Mouse (Mus musculus) spleen, adult 2 months (tissue): ENCODE results near the gene Bcl7c. TPM values are rescaled to one million over a fixed set of nuclear protein-coding genes. Genes with fewer than 3 reads are reported as not detected.
"Not testable (repeated sequence)": the region's sequence is repeated elsewhere in the genome, so short reads cannot be mapped to it uniquely, and the experiment has no call there.

ENCODE experiments used
- DNase-seq, 2 experiments: peaks; one replicate each; pipeline versions ENCODE4 v3.0.0 to v3.0.0-alpha.2; 2012 to 2021; ENCODE audit warnings: low spot score in 2 of 2, low read depth in 1 of 2
- H3K27ac ChIP-seq: fragments of 200-500 bp; 2 replicates; pipeline ENCODE4 v1.5.1; 2012; ENCODE audit warnings: low read length, inconsistent platforms; ENCODE audit not compliant: insufficient read depth
- H3K27me3 ChIP-seq: fragments of 200-500 bp; 2 replicates; pipeline ENCODE4 v1.6.1; 2012; ENCODE audit warnings: mild to moderate bottlenecking, moderate library complexity, low read length, inconsistent platforms; ENCODE audit not compliant: control insufficient read depth, insufficient read depth
- H3K36me3 ChIP-seq: fragments of 200-500 bp; 2 replicates; pipeline ENCODE4 v1.6.1; 2012; ENCODE audit warnings: mild to moderate bottlenecking, low read length, inconsistent platforms; ENCODE audit not compliant: control insufficient read depth, insufficient read depth
- H3K4me1 ChIP-seq: fragments of 200-500 bp; 2 replicates; pipeline ENCODE4 v1.6.1; 2011; ENCODE audit warnings: inconsistent platforms; ENCODE audit not compliant: control insufficient read depth, insufficient read depth, insufficient read length
- H3K4me3 ChIP-seq: fragments of 200-500 bp; 2 replicates; pipeline ENCODE4 v1.5.1; 2011; ENCODE audit warnings: mild to moderate bottlenecking, inconsistent platforms; ENCODE audit not compliant: insufficient read depth, insufficient read length; ENCODE audit errors: extremely low read depth
- CTCF ChIP-seq: fragments of 200-500 bp; IDR thresholded peaks from 2 replicates; pipeline ENCODE4 v1.5.1; 2011; ENCODE audit warnings: mild to moderate bottlenecking, inconsistent platforms; ENCODE audit not compliant: insufficient read depth, insufficient read length, insufficient replicate concordance; ENCODE audit errors: extremely low read depth
- POLR2A ChIP-seq: fragments of 200-500 bp; IDR thresholded peaks from 2 replicates; pipeline ENCODE4 v1.6.1; 2011; ENCODE audit warnings: low read depth, low read length, inconsistent platforms
- WGBS: fragments of 180-500 bp; shearing (Covaris S2); methylation state at CpG from one replicate; pipeline ENCODE4 v1.1.7; 2018; 5-methylcytosine and 5-hydroxymethylcytosine counted together
- polyA plus RNA-seq: library from polyadenylated mRNA; depleted of rRNA; stranded (reverse); fragments of >200 nt; gene quantifications from 2 replicates; pipeline ENCODE4 v1.2.3, GENCODE M21; 2012

Bcl7c gene
- polyA plus RNA-seq, 1 experiment, result 17.7 TPM

- no peak overlapping the region for H3K4me3 ChIP-seq
- TF ChIP-seq POLR2A, result no peak
- TF ChIP-seq CTCF, result peak; percentile 41; the same call in 1 of the 2 replicates
- H3K36me3 ChIP-seq, result no peaks in the 10 kb centered on the region
- peak; percentile 23 to 36 for DNase-seq
- no peak overlapping the region for H3K27ac ChIP-seq
- WGBS, result 42% methylated on average over 4 of the region's 4 CpGs
- H3K4me1 ChIP-seq, result no peaks in the 10 kb centered on the region
- H3K27me3 ChIP-seq, result no peaks in the 10 kb centered on the region
These were observed 51.8 kb downstream of the Bcl7c start for GRCm38 (mm10) chr7:127656946-127657345.

GRCm38 (mm10) chr7:127654318-127654717 is 54.4 kb downstream of the Bcl7c start:
- no peak overlapping the region for H3K27ac ChIP-seq
- H3K4me1 ChIP-seq, result no peaks in the 10 kb centered on the region
- TF ChIP-seq POLR2A, result no peak
- WGBS, result 73% methylated on average over 10 of the region's 10 CpGs
- no peaks in the 10 kb centered on the region for H3K36me3 ChIP-seq
- no peaks in the 10 kb centered on the region for H3K27me3 ChIP-seq
- H3K4me3 ChIP-seq, result no peak overlapping the region
- no peak for DNase-seq

DNA sequence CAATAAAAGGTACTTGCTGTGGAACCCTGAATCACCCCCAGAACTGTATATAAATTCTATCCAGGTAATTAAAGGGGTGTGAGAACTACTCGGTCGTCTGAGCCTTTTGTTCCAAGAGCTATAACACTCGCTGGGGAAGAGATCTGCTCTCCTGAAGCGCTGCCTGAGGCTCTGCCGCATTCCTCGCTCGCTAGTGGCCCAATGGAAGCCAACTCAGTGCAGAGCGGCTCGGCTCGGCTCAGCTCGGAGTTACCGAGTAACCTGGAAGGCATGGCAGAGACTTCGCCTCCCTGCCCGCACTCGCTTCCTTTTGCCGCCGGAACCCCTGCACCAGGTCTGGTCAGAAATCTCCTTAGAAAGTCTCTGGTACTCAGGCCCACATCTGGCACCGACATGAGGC is 56.7 kb downstream of the Bcl7c start:
- Histone ChIP-seq H3K36me3 (no peaks in the 10 kb centered on the region), H3K27me3 (no peaks in the 10 kb centered on the region), H3K4me1 (no peaks in the 10 kb centered on the region), H3K27ac (no peak overlapping the region), H3K4me3 (no peak overlapping the region)
- no peak for DNase-seq
- 39% methylated on average over 18 of the region's 18 CpGs for WGBS
- TF ChIP-seq CTCF (no peak), POLR2A (no peak)

GRCm38 (mm10) chr7:127651624-127652023 is 57.1 kb downstream of the Bcl7c start:
- no peak overlapping the region for H3K27ac ChIP-seq
- DNase-seq, result no peak
- WGBS, result 78% methylated on average over 3 of the region's 3 CpGs

DNA sequence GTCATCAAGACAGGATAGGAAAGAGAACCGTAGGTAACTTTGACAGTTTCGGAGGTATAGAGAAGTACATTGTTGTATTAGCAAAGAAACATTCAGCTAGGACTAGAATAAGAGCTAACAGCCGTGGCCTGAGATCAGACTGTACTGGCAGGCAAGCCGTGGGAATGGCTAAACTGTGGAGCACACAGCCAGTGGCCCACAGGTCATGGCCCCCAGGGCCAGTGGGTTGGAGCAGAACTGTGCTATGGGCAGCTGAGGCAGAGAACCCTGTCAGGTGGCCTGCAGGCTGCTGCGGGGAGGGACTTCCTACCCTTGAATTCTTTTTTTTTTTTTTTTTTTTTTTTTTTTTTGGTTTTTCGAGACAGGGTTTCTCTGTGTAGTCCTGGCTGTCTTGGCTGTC is 59.5 kb downstream of the Bcl7c start:
- no peak overlapping the region for H3K27ac ChIP-seq
- no peak for TF ChIP-seq POLR2A
- no peak for TF ChIP-seq CTCF
- no peaks in the 10 kb centered on the region for H3K27me3 ChIP-seq
- no peak for DNase-seq
- H3K36me3 ChIP-seq, result no peaks in the 10 kb centered on the region
- H3K4me3 ChIP-seq, result no peak overlapping the region
- H3K4me1 ChIP-seq, result no peaks in the 10 kb centered on the region
- 81% methylated on average over 6 of the region's 6 CpGs for WGBS

More at GRCm38 (mm10) chr7:127651624-127652023, 57.1 kb downstream of the Bcl7c start:
- TF ChIP-seq CTCF, result no peak
- no peak for TF ChIP-seq POLR2A
- no peaks in the 10 kb centered on the region for H3K36me3 ChIP-seq
- no peaks in the 10 kb centered on the region for H3K4me1 ChIP-seq
- no peaks in the 10 kb centered on the region for H3K27me3 ChIP-seq
- H3K4me3 ChIP-seq, result no peak overlapping the region

DNA sequence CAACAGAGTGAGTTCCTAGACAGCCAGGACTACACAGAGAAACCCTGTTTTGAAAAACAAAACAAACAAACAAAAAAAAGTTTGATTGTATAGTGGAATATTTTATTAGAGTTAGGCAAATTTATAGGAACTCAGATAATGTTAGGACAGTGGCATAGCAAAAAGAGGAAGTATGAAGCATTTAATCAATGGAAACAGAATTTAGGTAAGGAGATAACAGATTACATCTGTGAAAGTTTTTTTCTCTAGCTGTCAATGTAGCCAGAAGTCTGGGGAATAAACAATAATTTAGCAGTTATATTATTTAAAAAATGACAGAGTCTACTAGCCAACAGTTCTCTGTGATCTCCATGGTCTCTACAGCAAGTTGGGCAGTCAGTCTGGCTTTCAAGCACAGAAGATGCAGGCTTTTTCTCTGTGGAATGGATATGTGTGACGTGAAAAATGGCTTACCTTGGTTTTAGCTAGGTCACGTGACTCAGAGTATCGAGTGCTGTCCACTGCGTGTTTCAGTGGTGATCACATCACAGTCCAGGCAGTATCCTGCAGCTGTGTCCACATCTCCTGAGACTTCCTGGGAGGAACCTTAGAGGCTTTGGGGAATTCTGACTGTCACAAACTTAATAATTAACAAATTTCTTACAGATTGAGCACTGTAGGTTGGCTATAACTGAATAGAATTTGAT is 60.1 kb downstream of the Bcl7c start:
- H3K27ac ChIP-seq, result no peak overlapping the region
- DNase-seq, result no peak
- H3K27me3 ChIP-seq, result no peaks in the 10 kb centered on the region
- TF ChIP-seq CTCF (no peak), POLR2A (no peak)
- H3K4me3 ChIP-seq, result no peak overlapping the region
- no peaks in the 10 kb centered on the region for H3K4me1 ChIP-seq
- WGBS, result 77% methylated on average over 4 of the region's 4 CpGs
- no peaks in the 10 kb centered on the region for H3K36me3 ChIP-seq

DNA sequence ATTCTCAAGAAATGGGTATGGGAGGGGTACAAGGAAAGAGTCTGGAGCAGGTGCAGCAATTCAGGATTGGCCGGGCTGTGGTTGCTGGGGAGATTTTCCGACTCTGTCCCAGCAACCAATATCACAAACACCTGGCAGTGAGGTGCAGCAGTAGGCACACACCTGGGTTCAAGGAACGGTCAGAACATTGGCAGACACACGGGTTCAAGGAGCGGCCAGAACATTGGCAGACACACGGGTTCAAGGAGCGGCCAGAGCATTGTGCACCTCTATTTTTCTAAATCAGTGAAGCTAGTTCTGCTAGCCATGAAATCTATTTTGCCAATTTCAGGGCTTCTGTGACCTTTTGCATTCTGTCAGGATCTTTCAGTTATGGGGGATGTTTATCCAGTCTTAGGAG is 61.2 kb downstream of the Bcl7c start:
- WGBS, result 88% methylated on average over 7 of the region's 7 CpGs
- not testable (repeated sequence) for DNase-seq, H3K27ac ChIP-seq

More for the DNA sequence above, 61.2 kb downstream of the Bcl7c start:
- not testable (repeated sequence) for H3K36me3 ChIP-seq, H3K4me3 ChIP-seq, H3K27me3 ChIP-seq, H3K4me1 ChIP-seq
